Mouse (Mus musculus) intestine, embryonic 15.5 days (tissue): Measurements from ENCODE around the gene Lamp1. TPM values are rescaled to one million over a fixed set of nuclear protein-coding genes. Genes with fewer than 3 reads are reported as not detected.

Experiments used
- ATAC-seq: fragments of 200-750 bp; cut with Nextera tagmentation; 2 replicates; pipeline ENCODE4 v1.8.0; 2017; ENCODE audit warnings: moderate TSS enrichment, moderate library complexity
- H3K27ac ChIP-seq: fragments of 300-500 bp; sonication (generic); 2 replicates; pipeline ENCODE4 v1.5.1; 2015; ENCODE audit warnings: mild to moderate bottlenecking, inconsistent platforms
- H3K27me3 ChIP-seq: fragments of 300-500 bp; sonication (generic); replicated peaks from 2 replicates; pipeline ENCODE4 v1.6.1; 2015; ENCODE audit warnings: inconsistent platforms
- H3K36me3 ChIP-seq: fragments of 300-500 bp; sonication (generic); 2 replicates; pipeline ENCODE4 v1.6.1; 2015; ENCODE audit warnings: inconsistent platforms
- H3K4me1 ChIP-seq: fragments of 300-500 bp; sonication (generic); replicated peaks from 2 replicates; pipeline ENCODE4 v1.6.1; 2015; ENCODE audit warnings: inconsistent platforms
- H3K4me2 ChIP-seq: fragments of 300-500 bp; sonication (generic); replicated peaks from 2 replicates; pipeline ENCODE4 v1.6.1; 2015; ENCODE audit warnings: mild to moderate bottlenecking, inconsistent platforms
- H3K4me3 ChIP-seq: fragments of 300-500 bp; sonication (generic); replicated peaks from 2 replicates; pipeline ENCODE4 v1.5.1; 2015; ENCODE audit warnings: inconsistent platforms
- H3K9ac ChIP-seq: fragments of 300-500 bp; sonication (generic); 2 replicates; pipeline ENCODE4 v1.6.1; 2015; ENCODE audit warnings: inconsistent platforms
- H3K9me3 ChIP-seq: fragments of 300-500 bp; sonication (generic); 2 replicates; pipeline ENCODE4 v1.6.1; 2016; ENCODE audit warnings: inconsistent platforms
- WGBS: fragments of 180-500 bp; shearing (Covaris S2); methylation state at CpG from one replicate; pipeline ENCODE4 v1.1.7; 2015; 5-methylcytosine and 5-hydroxymethylcytosine counted together
- polyA plus RNA-seq: library from polyadenylated mRNA; unstranded; fragments of >200 nt; fragmentation: Nextera tagmentation; extraction: Ambion mirVana; gene quantifications from 2 replicates; pipeline ENCODE4 v1.2.1, GENCODE M21; 2015

Lamp1 gene
- polyA plus RNA-seq, 1 experiment from 2014 or later: 407 TPM

DNA sequence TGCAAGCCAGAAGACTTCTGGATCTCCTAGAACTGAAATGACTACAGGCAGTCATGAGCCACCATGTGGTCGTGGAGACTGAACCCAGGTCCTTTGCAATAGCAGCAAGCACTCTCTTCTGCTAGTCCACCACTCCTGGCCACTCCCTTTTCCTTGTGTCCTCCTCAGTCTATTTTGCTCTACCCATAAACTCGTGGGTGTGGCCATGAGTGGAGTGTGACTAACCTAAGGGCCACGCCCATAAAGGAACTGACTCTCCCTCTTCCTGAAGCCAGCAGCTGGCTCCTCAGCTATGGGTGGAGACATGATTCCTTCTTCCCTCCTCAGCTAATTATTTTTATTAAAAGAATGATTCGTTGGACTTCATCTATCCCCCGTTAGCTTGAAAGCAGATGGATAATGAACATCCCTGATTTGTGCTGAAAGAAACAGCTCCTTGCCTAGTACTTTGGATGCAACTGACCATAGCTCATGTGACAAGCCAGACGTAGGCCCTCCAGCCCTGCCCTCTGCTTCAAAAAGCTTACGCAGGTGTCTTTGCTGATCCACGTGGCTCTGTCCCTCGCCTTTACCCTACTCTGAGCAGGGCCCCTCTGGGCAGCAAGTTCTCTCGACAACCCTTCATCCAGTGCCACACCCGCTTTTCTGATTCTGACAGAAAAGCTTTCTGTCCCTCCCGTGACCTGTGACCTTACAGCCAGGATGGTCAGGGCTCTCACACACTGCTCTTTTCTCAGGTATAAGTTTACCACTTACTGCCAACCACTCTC, 45.6 kb downstream of the Lamp1 start:
- Histone ChIP-seq H3K4me3 (no peak overlapping the region), H3K36me3 (no peaks in the 10 kb centered on the region), H3K4me2 (no peak overlapping the region), H3K4me1 (peaks cover 4% of the 10 kb centered on the region), H3K9me3 (no peaks in the 10 kb centered on the region), H3K27ac (no peak overlapping the region; the same call in 1 of the 2 replicates), H3K27me3 (peaks cover 10% of the 10 kb centered on the region; the same call in 1 of the 2 replicates), H3K9ac (no peak overlapping the region)
- WGBS: 60% methylated on average over 12 of the region's 12 CpGs
- peak; percentile 68 for ATAC-seq

DNA sequence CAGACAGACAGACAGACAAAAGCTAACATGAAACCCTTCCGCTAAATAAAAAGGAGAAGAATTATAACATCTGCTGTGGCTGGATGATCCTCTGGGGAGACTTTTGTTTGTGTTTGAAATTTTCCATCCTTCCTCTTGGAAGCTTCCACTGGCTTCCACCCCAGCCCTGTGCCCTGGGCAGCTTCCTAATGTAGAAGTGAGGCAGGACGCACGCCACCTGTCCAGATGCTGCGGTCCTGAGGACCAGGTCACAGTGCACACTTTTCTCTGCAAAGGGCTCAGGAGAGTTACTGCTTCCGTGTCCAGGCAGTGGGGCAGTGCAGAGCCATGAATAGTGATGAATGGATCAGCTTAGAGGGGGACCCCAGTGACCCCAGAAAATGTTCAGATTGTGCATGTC, 46.4 kb downstream of the Lamp1 start:
- Histone ChIP-seq H3K9me3 (no peaks in the 10 kb centered on the region), H3K4me1 (peaks cover 4% of the 10 kb centered on the region), H3K27ac (no peak overlapping the region), H3K4me2 (no peak overlapping the region), H3K4me3 (no peak overlapping the region), H3K27me3 (peaks cover 7% of the 10 kb centered on the region; the same call in 1 of the 2 replicates), H3K9ac (no peak overlapping the region), H3K36me3 (no peaks in the 10 kb centered on the region)
- ATAC-seq: no peak
- WGBS: 75% methylated on average over 5 of the region's 5 CpGs

DNA sequence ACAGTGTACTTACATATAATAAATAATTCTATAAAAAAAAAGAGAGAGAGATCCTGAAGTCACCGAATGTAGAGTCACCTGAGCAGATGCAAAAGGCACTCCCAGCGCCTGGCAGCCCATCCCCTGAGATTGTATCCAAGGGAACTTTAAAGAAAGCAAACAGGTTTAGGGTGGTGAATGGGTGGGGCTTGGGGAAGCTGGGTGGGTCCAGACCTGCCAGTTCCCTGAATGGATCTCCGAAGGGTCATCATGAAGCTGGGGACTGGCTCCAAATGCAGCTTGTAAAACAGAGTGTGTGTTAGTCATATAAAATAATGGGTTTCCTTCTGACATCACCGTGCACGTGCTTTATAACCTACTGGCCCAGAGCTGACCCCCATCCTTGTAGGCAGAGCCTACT, 47.3 kb downstream of the Lamp1 start:
- no peak overlapping the region for H3K9ac ChIP-seq
- peak; percentile 60 for ATAC-seq
- H3K4me2 ChIP-seq: no peak overlapping the region
- no peak overlapping the region for H3K4me3 ChIP-seq
- no peaks in the 10 kb centered on the region for H3K27me3 ChIP-seq
- H3K36me3 ChIP-seq: no peaks in the 10 kb centered on the region
- 22% methylated on average over 5 of the region's 5 CpGs for WGBS
- H3K27ac ChIP-seq: no peak overlapping the region
- peaks cover 4% of the 10 kb centered on the region for H3K4me1 ChIP-seq
- H3K9me3 ChIP-seq: no peaks in the 10 kb centered on the region

DNA sequence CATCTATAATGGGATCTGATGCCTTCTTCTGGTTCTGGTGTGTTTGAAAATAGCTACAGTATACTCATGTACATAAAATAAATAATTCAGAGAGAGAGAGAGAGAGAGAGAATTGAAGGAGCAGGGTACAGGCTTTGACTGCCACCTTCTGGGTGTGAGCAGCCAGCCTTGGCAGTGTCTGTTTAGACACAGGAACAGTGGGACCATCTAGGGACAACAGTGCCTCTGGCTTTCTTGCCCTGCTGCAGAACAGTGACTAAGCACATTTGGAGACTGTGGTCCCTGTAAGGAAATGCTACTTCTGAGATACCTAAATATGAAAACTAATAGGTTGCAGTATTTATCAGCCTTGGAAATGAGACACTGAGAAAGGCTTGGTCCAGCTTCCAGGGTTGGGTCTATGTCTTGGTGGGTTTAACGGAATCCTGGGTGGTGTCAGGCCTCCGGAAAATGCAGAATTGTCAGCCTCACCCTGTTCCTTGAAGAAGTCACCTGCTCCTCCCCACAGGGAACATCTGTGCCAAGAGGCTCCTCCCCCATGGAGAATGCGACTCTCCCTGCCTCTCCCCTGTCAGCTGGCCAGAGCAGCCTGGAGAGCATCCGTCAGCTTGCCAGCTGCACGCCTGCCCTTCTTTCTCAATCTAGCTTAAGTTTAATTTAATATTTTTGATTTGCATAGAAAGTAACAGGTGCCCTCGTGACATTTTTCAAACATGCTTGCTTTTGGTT, 49.8 kb downstream of the Lamp1 start:
- Histone ChIP-seq H3K4me3 (no peak overlapping the region), H3K27ac (no peak overlapping the region), H3K4me2 (no peak overlapping the region), H3K4me1 (peaks cover 11% of the 10 kb centered on the region), H3K27me3 (no peaks in the 10 kb centered on the region), H3K9ac (no peak overlapping the region), H3K36me3 (no peaks in the 10 kb centered on the region), H3K9me3 (no peaks in the 10 kb centered on the region)
- 39% methylated on average over 6 of the region's 6 CpGs for WGBS
- ATAC-seq: no peak

DNA sequence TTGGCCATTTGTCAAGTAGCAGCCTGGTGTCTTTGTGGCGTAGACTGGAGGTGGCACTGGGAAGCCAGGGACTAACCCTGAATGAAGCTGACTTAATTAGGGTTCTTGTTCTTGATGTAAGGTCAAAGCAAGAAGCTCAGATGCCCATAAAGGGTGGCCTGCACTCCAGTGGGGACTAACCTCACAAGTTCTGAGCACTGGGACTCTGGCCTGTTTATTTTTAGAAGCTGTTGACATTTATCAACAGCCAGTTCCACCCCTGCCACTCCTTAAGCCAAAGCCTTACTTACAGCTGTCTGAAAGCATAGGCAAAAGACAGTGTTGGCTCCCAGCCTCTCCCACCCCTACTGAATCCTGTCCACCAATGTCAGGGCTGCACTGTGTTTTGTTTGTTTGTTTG, 50.8 kb downstream of the Lamp1 start:
- ATAC-seq: no peak
- Histone ChIP-seq H3K36me3 (no peaks in the 10 kb centered on the region), H3K4me2 (no peak overlapping the region), H3K27me3 (no peaks in the 10 kb centered on the region), H3K4me3 (no peak overlapping the region), H3K9ac (no peak overlapping the region), H3K4me1 (peaks cover 10% of the 10 kb centered on the region), H3K9me3 (no peaks in the 10 kb centered on the region), H3K27ac (no peak overlapping the region)
- WGBS: 49% methylated on average over 1 of the region's 1 CpGs

DNA sequence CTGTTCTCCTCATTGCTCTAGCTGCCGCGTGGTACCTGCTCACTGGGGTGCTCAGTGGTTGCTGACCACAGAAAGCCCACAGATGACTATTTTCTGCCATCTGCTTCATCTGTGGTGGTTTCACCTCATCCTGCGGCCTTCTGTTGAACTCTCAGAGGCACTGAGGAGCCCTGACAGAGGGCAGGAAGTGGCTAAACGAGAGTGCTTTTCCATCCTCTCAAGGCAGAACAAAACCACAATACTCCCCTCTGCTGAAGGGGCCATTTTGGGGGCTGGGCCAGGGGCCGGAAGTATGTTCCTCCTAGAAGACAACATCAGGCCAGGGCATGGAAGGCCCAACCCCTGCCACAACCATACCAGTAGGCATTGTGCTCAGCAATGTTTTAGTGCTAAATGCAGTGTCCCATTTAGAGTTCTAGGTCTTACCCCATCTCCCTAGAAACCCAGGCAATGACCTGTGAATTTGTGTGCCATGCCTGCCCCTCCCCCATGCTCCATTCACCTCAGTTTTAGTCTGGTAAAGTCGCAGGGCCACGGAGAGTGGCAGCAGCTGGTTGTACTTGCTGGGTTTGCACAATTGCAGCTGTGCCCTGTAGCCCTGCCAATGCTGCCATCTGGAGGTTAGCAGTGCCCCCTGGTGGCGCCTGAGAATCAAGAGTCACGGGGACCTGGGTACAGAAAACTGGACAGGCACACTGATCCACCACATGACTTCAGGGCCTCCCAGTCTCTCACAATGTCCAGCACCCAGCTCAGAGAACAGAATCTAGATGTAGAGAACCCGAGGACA, 54.7 kb downstream of the Lamp1 start:
- Histone ChIP-seq H3K4me2 (peak overlapping the region; percentile 35; the same call in 1 of the 2 replicates), H3K4me1 (peaks cover 10% of the 10 kb centered on the region), H3K27ac (no peak overlapping the region), H3K27me3 (no peaks in the 10 kb centered on the region), H3K4me3 (no peak overlapping the region), H3K9ac (no peak overlapping the region), H3K36me3 (no peaks in the 10 kb centered on the region), H3K9me3 (no peaks in the 10 kb centered on the region)
- WGBS: 22% methylated on average over 10 of the region's 10 CpGs
- peak; percentile 85 for ATAC-seq

DNA sequence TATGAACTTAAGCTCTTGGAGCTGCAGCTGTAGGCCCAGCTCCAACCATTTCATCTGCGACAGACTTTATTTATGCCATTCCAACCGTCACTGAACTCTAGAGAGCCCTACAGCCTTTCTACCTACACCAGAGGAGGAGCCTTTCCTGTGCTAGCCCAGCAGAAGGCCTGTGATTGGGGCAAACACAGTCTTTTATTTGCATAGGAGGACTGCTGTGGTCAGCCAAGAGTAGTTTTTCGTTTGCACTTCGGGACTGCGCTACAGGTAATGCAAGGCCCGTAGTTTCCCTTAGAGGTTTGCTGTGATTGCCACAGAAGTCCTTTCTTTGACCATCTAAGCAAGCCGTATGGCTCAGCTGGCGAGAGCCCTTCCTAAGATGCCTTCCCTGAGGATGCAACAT, 57.4 kb downstream of the Lamp1 start:
- no peak overlapping the region for H3K4me3 ChIP-seq
- no peaks in the 10 kb centered on the region for H3K36me3 ChIP-seq
- no peak overlapping the region for H3K9ac ChIP-seq
- no peak overlapping the region for H3K27ac ChIP-seq
- H3K4me1 ChIP-seq: peaks cover 9% of the 10 kb centered on the region
- no peaks in the 10 kb centered on the region for H3K9me3 ChIP-seq
- 57% methylated on average over 8 of the region's 8 CpGs for WGBS
- no peaks in the 10 kb centered on the region for H3K27me3 ChIP-seq
- no peak overlapping the region for H3K4me2 ChIP-seq
- ATAC-seq: no peak

DNA sequence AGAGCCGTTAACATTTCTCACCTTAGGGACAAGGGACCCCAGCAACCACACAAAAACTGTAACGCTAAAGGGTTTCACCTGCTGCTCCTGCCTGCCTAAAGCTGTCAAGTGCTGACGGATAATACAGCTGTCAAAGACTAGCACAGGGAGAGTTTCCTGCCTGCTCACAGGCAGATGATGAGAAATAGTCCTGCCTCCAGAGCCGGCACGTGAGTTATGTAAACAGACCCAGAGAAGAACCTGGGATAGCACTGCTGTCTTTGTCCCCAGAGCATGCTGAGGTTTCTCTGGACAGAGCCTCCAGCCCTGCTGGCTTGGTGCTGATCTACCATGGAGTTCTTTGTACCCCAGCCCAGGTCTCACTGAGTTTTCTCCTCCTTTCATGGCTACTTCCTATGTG, 58.1 kb downstream of the Lamp1 start:
- Histone ChIP-seq H3K27ac (no peak overlapping the region), H3K9me3 (no peaks in the 10 kb centered on the region), H3K4me1 (peaks cover 9% of the 10 kb centered on the region), H3K27me3 (no peaks in the 10 kb centered on the region), H3K4me3 (no peak overlapping the region), H3K4me2 (no peak overlapping the region), H3K9ac (no peak overlapping the region), H3K36me3 (no peaks in the 10 kb centered on the region)
- no peak for ATAC-seq
- WGBS: 13% methylated on average over 5 of the region's 5 CpGs

DNA sequence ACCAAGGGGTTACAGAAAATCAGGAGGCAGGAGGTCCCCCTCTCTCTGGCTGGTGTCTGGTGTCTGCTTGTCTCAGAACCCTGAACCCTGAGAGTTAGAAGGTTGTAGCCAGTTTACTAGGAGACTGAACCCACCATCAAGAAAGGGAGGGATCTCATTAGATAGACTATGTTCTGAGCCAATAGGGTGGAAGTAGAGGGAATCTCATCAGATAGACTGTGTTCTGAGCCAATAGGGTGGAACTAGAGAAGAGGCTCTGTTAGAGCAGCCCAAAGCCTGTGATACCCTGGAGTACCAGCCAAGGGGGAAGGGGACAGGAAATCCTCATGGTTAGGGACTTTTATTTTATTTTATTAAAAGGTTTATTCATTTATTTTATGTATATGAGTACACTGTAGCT, 59.0 kb downstream of the Lamp1 start:
- H3K4me3 ChIP-seq: no peak overlapping the region
- no peak for ATAC-seq
- H3K36me3 ChIP-seq: no peaks in the 10 kb centered on the region
- H3K27ac ChIP-seq: no peak overlapping the region
- no peaks in the 10 kb centered on the region for H3K9me3 ChIP-seq
- H3K4me1 ChIP-seq: peaks cover 8% of the 10 kb centered on the region
- H3K4me2 ChIP-seq: no peak overlapping the region
- H3K9ac ChIP-seq: no peak overlapping the region
- no peaks in the 10 kb centered on the region for H3K27me3 ChIP-seq

DNA sequence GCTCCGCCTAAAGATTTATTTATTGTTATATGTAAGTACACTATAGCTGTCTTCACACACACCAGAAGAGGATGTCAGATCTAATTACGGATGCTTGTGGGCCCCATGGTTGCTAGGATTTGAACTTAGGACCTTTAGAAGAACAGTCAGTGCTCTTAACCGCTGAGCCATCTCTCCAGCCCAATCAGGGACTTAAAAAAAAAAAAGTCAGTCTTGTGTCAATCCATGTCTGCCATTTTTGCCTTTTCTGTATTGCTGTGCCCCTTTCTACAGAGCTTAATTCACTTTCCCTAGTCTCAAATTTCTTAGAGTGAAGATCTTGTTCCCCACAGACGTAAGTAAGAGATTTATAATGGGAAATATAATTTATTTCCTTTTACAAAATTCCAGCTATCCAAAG, 59.5 kb downstream of the Lamp1 start:
- 77% methylated on average over 4 of the region's 4 CpGs for WGBS
- no peak for ATAC-seq
- H3K9me3 ChIP-seq: no peaks in the 10 kb centered on the region

DNA sequence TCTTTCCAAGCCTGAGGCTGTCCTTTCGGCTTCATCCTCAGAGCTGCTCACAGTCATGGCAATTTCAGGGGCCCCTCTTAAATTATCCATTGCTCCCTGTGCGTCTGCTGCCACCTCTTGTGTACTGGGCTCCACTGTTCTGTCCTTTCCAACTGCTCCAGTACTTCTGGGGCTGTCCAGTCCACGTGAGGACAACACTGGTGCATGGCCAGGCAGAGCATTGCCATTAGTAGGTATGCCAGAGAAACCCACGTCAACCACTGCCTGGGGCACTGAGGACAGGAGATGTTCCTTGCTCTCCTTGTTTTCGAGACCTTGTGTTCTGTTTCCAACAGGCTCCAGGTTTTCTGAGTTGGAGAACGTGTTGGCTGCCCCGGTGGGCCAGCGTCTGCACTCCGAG, 65.5 kb downstream of the Lamp1 start:
- H3K4me3 ChIP-seq: no peak overlapping the region
- H3K9me3 ChIP-seq: no peaks in the 10 kb centered on the region
- 81% methylated on average over 9 of the region's 9 CpGs for WGBS
- H3K4me1 ChIP-seq: no peaks in the 10 kb centered on the region
- H3K36me3 ChIP-seq: no peaks in the 10 kb centered on the region
- H3K27me3 ChIP-seq: no peaks in the 10 kb centered on the region
- no peak overlapping the region for H3K9ac ChIP-seq
- H3K4me2 ChIP-seq: no peak overlapping the region
- no peak for ATAC-seq
- no peak overlapping the region for H3K27ac ChIP-seq

More for the DNA sequence above, 59.5 kb downstream of the Lamp1 start:
- no peak overlapping the region for H3K4me3 ChIP-seq
- no peak overlapping the region for H3K9ac ChIP-seq
- peaks cover 5% of the 10 kb centered on the region for H3K4me1 ChIP-seq
- H3K27me3 ChIP-seq: no peaks in the 10 kb centered on the region
- no peaks in the 10 kb centered on the region for H3K36me3 ChIP-seq
- H3K27ac ChIP-seq: no peak overlapping the region
- no peak overlapping the region for H3K4me2 ChIP-seq
